Mouse (Mus musculus): ENCODE measurements around the gene Rpl15.

The Rpl15 gene

DNA sequence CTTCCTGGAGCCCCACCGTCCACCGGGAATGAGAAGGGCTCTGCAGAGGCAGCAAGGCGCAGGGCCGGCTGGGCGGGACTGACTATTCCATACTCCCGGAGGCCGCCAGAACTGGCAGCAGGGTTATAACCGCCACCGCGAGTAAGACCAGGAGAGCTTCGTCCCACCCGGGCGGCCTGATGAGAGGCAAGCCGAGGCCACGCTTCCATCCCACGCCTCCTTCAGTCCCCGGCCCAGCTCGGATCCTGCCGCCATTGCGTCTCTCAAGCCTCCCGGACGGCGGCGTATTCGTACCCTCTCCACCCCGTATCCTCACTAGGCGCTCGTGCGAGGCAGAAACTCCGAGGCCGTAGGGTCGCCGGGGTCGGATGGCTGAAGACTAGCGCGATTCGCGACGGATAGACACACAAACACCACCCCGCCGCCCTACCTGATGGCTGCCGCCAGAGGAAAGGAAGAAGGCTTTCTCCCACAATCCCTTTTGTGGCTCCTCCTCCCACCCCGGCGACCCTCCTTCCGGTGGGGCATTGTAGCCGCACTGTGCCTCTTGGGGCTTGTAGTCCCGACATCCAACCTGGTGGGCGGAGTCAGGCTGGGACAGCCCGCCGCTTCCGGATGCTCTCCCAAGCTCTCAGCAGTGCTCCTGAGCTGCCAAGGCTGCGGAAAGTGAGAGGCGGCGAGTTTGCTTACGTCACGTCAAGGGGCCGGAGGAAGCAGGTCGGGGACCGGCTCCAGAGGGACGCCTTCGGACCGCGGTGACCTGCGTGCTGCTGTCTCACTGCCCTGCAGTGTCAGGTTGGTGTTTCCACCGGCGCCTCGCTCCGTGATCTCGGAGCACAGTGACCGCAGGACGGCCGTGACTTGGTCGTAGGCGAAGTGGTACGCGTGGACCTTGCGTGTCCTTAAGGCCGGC is at the start of gene Rpl15, which contains the start of gene Nkiras1:
Rpl15 (minus strand) TSS at position 863 of the 913 bp plus-strand sequence.
Nkiras1 (plus strand) TSS at position 608 of the 913 bp plus-strand sequence.
- peak; percentile 98 to 99 for DNase-seq

DNA sequence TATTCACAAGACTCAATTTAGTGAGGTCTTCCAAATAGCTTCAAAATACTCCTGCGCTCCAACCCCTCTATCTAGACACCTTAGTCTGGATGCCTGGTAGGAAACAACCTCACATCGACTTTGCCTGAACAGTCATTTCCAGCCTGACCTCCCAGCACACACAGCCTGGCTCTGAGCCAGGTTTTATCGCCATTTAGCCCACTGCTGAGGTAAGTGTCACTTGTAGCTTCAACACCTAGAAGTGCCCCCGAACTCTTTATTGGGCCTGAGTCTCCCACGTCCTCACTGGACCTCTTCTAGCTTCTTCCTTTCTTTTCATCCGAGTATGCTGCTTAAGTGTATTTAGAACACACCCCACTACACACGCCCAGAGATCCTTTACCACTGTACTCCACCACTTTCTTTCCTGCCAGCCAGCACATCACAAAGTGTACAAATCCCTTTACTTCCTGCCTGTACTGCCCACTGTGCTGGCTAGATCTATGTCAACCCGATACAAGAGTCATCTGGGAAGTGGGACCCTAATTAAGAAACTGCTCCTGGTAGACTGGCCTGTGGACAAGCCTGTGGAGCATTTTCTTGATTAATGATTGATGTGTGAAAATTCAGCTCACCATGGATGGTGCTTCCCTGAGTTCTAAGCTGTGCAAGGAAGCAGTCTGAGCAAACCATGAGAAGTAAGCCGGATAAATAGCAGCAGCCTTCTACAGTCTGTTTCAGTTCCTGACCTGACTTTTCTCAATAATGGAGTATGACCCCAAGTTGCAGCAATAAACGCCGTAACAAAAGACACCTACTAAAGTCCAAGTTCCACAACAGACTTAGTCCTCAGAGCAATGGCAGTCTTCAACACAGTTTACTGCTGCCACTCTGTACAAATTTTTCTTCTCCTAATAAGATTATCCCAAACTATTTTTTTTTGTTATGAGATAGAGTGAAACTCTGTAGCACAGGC is 46.5 kb upstream of the Rpl15 start:
- DNase-seq: peak in 1 of 2 experiments; percentile 26

DNA sequence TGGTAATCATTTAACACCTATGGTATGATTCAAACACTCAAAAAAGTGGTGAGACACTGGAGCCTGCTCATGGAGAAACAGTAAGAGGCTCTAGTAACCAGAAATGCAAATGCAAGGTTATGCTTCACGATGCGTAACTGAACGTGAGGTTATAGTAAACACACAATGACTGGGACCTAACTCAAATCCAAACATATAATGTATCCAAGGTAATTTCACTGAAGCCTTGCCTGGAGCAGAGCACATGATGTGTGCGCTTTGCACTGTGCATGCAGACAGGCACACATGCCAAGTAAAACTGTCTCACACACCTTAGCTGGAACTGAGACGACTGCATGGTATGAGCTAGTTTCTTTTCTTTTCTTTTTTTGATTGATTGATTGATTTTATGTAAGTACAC is 33.0 kb upstream of the Rpl15 start:
- no peak for DNase-seq

DNA sequence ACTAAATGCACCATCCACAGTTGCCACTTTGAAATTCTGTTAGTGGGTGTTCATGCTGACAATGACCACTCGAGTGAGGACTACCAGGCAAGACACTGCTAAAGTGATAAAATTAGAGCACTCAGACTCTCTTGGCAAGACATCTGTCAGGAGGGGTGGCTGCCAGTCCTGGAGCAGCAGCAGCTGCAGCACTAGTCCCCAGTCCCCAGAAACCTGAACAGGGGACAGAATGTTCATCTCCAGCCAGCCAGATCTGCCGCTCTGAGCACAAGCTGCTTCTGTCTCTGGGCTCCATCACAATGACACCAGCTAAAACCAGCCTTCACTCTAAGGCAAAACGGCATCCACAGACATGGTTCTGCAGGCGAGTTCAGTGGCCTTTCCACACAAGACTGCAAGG is 32.1 kb upstream of the Rpl15 start:
- no peak for DNase-seq

DNA sequence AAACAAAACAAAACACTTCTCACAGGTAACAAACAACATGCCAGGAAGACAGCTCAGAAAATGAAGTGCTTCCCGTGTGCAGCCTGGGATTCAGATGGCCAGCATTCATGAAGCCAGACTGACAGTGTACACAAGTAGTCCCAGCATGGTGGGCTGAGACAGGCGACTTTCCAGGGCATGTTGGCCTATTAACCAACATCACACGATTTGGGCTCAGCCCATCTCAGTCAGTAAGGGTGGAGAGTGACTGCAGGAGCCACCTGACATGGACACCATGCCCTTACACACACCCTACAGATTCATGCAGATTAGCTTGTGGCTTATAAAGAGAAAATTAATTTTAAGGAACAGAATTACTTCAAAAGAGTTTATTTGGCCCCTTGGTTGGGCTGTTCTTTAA is 31.6 kb upstream of the Rpl15 start:
- no peak for DNase-seq

DNA sequence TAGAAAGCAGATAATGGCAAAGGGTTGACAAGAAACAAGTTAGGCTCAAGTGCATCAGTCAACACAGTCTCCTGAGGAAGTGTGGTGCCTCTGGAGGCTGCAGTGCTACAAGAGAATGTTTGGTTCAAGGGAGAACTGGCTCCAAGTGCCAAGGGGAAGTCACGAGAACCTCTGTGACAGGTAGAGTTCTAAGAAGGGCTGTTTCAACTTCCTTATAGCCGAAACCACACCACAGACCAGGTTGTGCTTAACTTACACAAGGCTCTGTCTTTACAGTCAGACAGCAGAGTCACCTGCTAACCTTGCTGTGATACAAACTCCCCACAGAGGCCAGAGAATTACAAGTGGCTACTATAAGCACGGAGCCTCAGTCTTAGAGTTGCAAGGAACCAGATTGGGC is 30.4 kb upstream of the Rpl15 start:
- DNase-seq: no peak

DNA sequence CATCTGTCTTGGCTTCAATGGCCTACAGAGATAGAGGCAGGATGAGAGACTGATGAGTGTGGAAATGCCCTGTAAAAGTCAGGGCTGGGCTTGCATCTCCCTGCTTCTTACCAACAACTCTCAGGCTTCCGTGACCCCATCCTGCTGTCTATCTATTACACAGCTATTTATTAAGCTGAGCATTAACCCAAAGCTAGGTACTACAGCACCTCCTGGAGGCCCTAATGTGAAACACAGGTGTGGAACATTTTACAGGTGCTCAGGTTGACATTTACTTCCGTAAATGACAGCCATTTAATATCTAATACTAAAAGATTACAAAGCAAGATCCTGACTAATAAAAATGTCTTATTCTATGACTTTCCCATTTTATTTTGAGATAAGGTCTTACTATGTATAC is 29.5 kb upstream of the Rpl15 start:
- peak in 1 of 2 experiments; percentile 15 for DNase-seq

DNA sequence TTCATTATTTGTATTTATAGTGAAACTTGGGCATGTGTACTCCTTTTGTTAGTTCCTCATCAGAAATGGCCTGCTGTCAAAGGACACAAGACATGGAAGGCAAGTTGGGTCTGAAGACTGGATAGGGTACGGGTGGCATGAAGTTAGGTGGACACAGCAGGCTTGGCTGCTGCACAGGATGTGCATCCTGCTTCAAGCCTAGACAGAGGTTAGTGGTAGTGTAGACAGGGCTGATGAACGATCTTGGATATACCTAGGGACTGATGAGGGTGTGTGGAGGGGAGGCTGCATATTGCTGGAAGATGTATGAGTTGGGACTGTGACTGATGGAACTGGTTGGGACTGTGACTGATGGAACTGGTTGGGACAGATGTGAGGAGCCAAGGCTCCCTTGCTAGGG is 27.7 kb upstream of the Rpl15 start:
- no peak for DNase-seq

DNA sequence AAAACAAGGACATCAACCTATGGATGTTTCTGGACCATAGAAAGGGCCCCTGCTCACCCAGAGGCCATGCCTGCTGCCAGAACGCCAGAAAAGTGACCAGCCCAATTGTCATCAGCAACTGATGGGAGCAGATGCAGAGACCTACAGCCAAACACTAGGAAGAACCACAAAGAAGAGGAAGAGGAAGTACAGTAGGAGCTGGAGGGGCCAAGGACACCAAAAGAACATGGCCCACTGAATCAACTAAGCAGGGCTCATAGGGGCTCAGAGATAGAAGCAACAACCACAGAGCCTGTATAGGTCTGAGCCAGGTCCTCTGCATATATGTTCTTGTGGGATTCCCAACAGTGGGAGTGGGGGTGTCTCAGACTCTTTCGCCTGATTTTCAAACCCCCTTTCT is 26.2 kb upstream of the Rpl15 start:
- no peak for DNase-seq

DNA sequence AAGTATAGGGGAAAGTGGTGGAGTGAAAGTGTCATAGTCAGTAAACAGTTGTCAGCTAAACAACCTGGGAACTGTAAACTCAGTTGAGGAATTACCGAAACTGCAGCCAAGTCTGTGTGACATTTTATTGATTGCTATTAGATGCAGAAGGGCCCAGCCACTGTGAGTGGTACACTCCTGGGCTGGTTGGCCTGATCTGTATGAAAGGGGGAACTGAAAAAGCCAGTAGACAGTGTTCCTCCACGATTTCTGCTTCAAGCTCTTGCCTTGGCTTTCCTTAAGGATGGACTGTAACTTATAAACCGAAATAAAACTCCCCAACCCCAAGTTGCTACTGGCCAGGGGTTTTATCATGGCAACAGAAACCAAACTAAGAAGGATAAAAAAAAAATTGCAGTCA is 21.4 kb upstream of the Rpl15 start:
- DNase-seq: no peak

DNA sequence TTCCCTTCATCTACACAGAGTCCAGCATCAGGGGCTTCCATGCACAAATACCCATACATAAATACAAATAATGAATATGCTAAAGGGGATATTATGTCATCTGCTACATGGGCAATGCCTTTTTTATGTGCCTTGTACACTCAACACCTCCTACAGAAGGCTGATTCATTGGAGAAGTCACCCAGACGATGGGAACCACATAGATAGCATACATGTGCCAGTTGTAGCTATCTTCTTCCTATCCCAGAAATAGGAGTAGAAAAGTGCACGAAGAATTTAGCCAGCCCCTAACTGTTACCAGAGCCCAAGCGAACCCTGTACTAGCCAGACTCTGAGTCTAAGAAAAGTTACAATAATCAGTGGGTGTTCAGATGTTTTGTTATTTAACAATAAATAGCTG is 20.9 kb upstream of the Rpl15 start:
- DNase-seq: no peak

DNA sequence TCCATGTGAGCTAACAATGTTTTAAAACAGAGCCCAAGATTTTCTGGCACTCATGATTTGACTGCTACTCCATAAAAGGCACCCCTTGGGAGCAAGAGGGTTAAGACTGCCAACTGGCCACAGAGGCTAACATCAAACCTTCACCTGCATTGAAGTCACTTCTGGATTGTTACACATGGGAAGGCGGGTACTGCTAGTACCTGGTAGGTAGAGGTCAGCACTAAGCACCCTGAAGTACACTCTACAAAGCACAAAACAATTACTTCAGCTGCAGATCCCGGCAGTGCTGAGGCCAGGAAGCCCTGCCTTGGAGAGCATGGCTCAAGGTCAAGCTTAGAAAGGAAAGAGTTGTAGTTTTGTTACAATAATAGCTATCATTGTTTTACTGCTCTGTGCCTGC is 16.2 kb upstream of the Rpl15 start:
- no peak for DNase-seq

DNA sequence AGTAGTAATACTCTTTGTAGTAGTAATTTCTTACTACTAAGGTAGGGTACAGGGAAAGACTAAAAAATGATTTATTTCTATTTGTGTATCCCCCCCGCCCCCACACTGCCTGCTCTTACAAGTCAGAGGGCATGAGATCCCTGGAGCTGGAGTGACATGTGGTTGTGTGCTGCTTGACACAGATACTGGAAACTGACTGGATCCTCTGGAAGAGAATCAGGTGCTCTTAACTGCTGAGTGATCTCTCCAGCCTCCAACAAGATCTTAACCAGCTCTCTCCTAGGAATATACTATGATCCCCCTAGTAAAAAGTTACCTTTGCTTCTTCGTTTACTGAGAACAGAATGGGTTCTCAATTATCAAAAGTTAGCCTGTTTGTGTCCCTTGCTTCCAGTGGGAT is 15.2 kb upstream of the Rpl15 start:
- no peak for DNase-seq

DNA sequence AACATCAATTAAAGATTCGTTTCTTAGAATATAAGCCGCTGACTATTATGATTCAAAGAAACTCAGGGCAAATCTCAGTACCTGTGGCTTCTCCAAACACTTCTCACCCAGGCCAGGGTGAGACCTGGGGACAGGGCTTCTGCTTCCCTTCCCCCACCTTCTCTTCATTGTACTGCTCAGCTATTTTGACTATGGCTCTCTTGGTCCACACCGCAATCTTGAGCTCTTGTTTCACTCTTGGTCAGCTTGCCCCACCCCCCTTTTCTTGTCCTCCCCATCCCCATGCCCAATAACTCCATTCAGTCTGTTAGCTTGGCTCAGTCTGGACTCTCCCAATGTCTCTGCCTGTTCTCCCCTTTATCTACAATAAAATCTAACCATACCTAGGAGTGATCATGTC is 14.3 kb upstream of the Rpl15 start:
- no peak for DNase-seq

DNA sequence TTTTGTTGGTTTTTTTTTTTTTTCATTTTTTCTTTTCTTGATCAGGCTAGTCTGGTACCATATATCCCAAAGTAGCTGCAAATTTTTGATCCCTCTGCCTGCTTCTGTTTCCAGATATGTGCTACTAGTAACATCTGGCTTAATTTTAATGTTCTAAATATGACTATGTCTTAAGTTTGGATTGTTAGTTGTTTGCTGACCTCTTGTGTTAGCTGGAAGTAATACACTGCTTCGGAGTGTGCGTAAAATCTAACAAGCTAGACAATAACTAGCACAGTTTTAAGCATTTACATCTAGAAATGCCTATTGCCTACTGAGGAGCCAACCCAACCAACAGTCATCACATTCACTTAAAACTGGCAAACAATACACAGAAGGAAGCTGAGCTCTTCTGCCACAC is 13.4 kb upstream of the Rpl15 start:
- DNase-seq: no peak

DNA sequence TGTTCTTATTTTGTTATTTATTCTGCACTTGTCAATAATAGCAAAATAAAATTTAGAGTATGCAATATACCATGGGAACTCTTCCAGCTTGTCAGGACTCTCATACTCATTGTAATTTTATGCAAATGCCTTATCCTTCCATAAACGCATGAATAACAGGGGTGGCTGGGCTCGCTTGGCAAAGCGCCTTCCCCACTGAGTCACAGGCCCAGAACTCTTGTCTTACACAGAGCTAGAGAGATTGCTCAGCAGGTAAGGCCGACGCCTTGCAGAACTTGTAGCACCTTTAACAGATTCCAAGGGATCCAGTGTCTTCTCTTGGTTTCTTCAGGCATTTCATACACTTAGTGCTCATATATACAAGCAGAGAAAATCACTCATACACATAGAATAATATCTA is 9.2 kb upstream of the Rpl15 start:
- no peak for DNase-seq

DNA sequence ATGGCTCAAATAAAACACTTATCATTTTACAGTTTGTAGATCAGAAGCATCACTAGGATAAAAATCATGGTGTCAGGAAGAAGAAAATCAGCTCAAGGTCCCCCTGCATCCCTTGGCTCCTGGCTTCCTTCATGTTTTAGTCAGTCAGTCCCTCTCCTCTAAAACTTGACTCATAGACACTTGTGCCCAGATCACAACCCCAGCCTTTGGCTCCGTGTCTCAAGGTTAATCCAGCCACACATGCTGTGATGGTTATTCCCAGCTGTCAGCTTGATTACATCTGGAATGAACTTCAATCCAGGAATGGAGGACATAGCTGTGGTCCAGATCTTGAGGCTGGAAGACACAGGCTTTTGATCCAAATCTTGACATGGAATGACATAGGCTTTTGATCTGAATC is 3.3 kb upstream of the Rpl15 start:
- no peak for DNase-seq

DNA sequence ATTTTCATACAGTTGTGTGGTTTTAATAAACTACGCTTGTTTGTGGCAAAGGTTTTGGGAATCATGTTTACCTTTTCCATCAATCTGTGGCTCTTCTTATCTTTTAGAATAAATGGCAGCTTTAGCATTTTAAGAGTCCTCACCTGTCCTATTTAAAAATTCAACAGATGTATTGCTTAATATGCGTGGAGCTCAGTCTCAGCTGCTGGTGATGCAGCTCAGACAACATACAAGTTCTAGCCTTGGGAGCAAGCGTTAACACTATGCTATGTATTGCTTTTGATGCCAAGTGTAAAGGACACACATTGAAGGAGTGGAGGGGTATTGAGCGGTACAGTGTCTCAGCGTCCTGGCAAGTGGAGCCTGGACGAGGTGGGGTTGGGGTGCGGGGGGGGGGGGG is 475 bp upstream of the Rpl15 start:
- DNase-seq: no peak

DNA sequence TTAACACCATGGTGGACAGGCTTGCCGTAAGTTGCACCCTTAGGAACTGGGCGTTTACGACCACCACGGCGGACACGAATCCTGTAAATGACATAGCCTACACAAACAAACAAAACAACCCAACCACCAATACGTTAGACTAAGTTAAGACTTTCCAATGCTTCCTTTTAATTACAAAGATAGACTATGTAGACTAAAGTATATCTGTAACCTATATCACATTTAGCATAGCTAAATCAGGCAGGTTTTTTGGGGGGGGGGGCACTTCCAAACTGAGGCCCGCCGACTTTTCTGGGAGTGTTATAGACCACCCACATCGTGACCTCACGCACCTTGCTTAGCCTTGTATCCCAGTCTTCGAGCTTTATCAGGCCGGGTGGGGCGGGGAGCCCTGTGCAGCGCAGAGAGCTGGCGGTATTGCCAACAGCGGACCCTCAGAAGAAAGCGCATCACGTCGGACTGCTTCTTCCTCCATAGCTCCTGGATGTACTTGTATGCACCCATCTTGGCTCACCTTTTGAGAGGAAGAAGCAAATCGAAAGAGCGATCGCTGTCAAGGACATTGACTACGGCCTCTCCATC is 1.2 kb downstream of the Rpl15 start:
- DNase-seq: peak in 1 of 2 experiments; percentile 11

DNA sequence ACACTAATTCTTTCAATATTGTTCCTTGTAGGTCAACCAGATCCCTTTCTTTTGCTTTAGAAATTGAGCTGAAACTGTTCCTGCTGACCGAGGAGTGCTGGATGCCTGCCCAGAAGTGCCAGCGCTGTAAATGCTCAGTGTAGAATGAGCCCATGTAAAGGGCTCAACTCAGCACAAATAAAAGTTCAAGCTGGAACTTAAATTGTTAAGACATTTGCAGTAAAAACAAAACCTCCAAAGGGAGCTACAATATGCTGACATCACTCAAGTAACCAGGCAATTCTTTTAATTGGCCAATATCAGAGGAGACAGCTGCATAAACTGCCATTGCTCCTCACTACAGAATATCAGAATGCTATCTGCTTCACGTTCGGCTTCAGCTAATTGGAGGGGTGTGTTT is 7.8 kb downstream of the Rpl15 start:
- DNase-seq: peak; percentile 21 to 29

DNA sequence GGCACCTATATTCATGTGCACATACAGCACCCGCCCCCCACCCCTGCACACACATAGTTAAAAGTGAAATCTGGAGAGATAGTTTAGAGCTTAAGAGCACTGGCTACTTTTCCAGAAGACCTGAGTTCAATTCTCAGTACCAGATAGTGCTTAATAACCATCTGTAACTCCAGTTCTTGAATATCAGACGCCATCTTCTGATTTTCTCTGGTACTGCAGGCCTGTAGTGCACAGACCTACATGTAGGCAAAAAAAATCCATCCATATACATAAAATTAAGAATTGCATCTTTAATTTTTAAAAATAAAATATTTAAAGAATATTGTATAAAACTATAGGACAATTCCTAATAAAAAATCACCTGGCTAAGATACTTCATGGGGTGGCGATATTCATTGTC is 10.0 kb downstream of the Rpl15 start:
- DNase-seq: no peak

DNA sequence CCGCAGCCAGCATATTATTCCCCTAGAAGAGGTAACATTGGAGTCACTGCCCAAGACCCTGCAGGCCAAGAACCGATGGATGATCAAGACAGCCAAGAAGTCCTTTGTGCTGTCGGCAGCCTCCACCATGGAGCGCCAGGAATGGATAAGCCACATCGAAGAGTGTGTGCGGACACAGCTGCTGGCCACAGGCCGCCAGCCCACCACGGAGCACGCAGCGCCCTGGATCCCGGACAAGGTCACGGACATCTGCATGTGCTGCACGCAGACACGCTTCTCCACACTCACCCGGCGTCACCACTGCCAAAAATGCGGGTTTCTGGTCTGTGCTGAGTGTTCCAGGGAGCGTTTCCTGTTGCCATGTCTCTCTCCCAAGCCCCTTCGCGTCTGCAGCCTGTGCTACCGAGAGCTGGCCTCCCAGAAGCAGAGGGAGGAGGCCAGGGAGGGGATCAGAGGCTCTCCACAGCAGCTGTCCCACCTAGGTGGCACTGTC is 28.5 kb downstream of the Rpl15 start:
- DNase-seq: no peak

DNA sequence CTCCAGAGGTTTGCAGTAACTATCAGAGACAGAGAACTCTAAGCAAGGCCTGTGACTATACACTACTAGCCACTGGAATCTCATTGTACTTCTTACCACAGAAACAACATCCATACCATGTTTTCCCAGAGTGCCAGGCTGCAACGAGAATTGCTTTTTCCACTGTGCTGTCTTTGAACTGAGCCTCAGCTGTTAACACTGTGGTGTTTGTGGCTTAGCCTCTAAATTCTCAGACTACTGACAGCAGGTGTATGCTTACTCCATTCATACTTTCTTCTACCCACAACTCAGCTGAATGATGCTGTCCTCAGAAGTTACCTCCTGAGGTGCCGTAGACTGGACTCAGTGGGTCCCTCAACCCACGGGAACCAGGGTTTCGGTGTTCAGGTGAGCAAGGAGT is 29.4 kb downstream of the Rpl15 start:
- no peak for DNase-seq

Data from kidney, postnatal 4 days (tissue).